Mouse (Mus musculus) cortical plate, adult 2 months (tissue): ENCODE data around the gene Orc2. TPM values are rescaled to one million over a fixed set of nuclear protein-coding genes. Genes with fewer than 3 reads are reported as not detected.

Experiments
- H3K27ac ChIP-seq: fragments of 200-500 bp; 2 replicates; pipeline ENCODE4 v1.5.1; 2012; ENCODE audit warnings: low read length, control low read depth, inconsistent platforms; ENCODE audit not compliant: insufficient read depth
- H3K4me1 ChIP-seq: fragments of 200-500 bp; 2 replicates; pipeline ENCODE4 v1.6.1; 2011; ENCODE audit warnings: low read length; ENCODE audit not compliant: control insufficient read depth, insufficient read depth
- H3K4me3 ChIP-seq: fragments of 200-500 bp; 2 replicates; pipeline ENCODE4 v1.5.1; 2011; ENCODE audit warnings: mild to moderate bottlenecking, low read length, control low read depth; ENCODE audit not compliant: insufficient read depth
- CTCF ChIP-seq: fragments of 200-500 bp; IDR thresholded peaks from 2 replicates; pipeline ENCODE4 v1.5.1; 2011; ENCODE audit warnings: mild to moderate bottlenecking, control low read depth, low read length; ENCODE audit not compliant: insufficient read depth; ENCODE audit errors: extremely low read depth
- POLR2A ChIP-seq: fragments of 200-500 bp; IDR thresholded peaks from 2 replicates; pipeline ENCODE4 v1.6.1; 2011; ENCODE audit warnings: mild to moderate bottlenecking, low read length, control low read depth; ENCODE audit not compliant: insufficient read depth; ENCODE audit errors: extremely low read depth
- polyA plus RNA-seq: library from polyadenylated mRNA; depleted of rRNA; stranded (reverse); fragments of >200 nt; gene quantifications from 2 replicates; pipeline ENCODE4 v1.2.3, GENCODE M21; 2012; rRNA removed

The Orc2 gene
- 23.7 and 26.0 TPM in 2 replicates for polyA plus RNA-seq

GRCm38 (mm10) chr1:58504577-58505254 lies at the start of gene Orc2:
Gene Orc2 (minus strand): TSS chr1:58505109.
- H3K27ac ChIP-seq = no peak within 1 kb of the TSS
- TF ChIP-seq CTCF (no peak), POLR2A (peak; percentile 82)

DNA sequence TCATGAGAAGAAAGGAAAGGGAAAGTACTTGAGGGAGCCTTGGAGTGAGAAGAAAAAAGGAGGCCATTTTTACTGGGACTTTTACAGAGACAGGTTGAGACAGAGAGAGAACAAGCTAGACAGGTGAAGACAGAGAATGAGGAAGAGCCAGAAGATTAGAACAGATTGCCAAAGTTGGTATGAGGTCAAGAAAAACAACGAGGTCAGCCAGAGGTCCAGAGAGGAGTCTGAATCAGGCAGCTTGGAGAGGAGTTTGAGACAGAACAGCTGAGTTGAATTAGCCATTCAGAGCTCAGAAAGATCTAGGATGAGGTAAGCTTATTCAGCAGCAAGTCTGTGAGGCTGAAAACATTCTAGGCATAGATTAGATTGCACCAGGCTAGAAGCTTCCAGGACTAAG lies 36.5 kb upstream of the Orc2 start:
- Histone ChIP-seq H3K4me1 (no peaks in the 10 kb centered on the region), H3K4me3 (no peak overlapping the region)
- no peak for TF ChIP-seq POLR2A
- TF ChIP-seq CTCF = no peak

More at GRCm38 (mm10) chr1:58504577-58505254, at the start of gene Orc2:
- H3K4me1 ChIP-seq = no peaks in the 10 kb centered on the region; the same call in 1 of the 2 replicates
- H3K4me3 ChIP-seq = peak within 1 kb of the TSS; percentile 82

GRCm38 (mm10) chr1:58507249-58507648 lies 2.3 kb upstream of the Orc2 start:
- no peak overlapping the region for H3K4me3 ChIP-seq
- TF ChIP-seq POLR2A = no peak
- no peak for TF ChIP-seq CTCF
- H3K4me1 ChIP-seq = no peaks in the 10 kb centered on the region; the same call in 1 of the 2 replicates
- no peak overlapping the region for H3K27ac ChIP-seq

More for the DNA sequence above, 36.5 kb upstream of the Orc2 start:
- no peak overlapping the region for H3K27ac ChIP-seq

DNA sequence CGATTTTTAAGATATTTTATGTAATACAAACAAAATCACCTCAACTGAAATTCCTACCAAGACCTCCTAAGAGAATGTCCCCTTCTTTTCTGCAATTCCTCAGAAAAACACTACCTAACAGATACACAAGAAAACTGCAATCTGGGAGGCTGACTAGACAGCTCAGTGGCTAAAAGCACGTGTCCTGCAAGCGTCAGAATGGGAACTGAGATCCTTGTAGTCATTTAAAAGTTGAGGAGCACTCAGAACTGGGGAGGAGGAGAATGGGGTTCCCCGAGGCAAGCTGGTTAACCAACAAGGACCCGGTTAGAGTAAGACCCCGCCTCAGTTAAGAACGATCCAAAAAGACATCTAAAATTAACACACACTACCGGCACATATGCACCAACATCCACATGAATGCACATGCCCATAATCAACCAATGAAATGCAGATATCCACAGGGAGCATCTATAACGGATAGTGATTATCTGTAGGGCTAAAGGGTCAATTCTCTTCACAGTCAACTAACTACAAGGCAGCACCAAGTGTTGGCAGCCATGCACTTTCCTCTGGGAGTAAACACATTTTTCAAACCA lies 1.0 kb downstream of the Orc2 start:
- H3K4me3 ChIP-seq = peak overlapping the region; percentile 82
- no peaks in the 10 kb centered on the region; the same call in 1 of the 2 replicates for H3K4me1 ChIP-seq
- H3K27ac ChIP-seq = no peak overlapping the region
- no peak for TF ChIP-seq POLR2A

DNA sequence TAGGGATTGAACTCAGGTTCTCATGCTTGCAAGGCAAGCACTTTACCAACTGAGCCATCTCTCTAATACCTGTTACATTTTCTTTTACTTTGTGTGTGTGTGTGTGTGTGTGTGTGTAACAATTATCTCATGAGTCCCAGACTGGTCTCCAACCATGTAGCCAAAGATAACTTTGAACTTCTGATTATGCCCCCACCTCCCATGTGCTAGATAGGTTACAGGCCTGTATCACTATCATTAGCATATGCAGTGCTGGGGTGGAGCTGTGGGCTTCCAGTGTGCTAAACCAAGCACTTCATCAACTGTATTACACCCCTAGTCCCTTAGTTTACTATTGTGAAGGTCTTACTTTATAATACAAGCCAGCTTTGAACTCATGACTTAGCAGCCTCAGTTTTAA lies 1.8 kb downstream of the Orc2 start:
- Histone ChIP-seq H3K27ac (no peak overlapping the region), H3K4me3 (peak overlapping the region; percentile 82; the same call in 1 of the 2 replicates), H3K4me1 (no peaks in the 10 kb centered on the region; the same call in 1 of the 2 replicates)
- TF ChIP-seq CTCF = no peak
- no peak for TF ChIP-seq POLR2A

GRCm38 (mm10) chr1:58498758-58499157 lies 6.2 kb downstream of the Orc2 start:
- H3K27ac ChIP-seq = no peak overlapping the region
- H3K4me1 ChIP-seq = peaks cover 2% of the 10 kb centered on the region
- H3K4me3 ChIP-seq = no peak overlapping the region
- TF ChIP-seq POLR2A (no peak), CTCF (no peak)

DNA sequence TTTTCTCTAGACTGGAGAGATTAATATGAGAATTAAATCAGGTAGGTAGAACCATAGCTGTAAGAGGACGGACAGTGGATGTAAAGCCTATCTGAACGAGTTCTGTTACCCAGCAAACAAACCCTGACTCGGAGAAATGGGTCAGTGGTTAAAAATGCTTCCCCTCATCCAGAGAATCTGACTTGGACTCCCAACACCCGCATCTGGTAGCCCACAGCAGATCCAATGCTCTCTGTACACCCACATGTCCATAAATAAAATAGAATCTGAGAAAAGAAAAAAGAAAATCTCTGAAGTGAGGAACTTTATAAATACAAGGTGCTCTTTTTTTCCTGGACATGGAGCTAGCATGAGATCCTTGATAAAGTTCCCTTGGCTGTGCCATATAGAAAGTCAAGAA lies 7.2 kb downstream of the Orc2 start:
- no peak for TF ChIP-seq POLR2A
- TF ChIP-seq CTCF = no peak
- Histone ChIP-seq H3K4me3 (no peak overlapping the region), H3K4me1 (peaks cover 2% of the 10 kb centered on the region; the same call in 1 of the 2 replicates), H3K27ac (no peak overlapping the region)

- Histone ChIP-seq H3K4me1 (peaks cover 2% of the 10 kb centered on the region; the same call in 1 of the 2 replicates), H3K4me3 (no peak overlapping the region), H3K27ac (no peak overlapping the region)
- no peak for TF ChIP-seq CTCF
- no peak for TF ChIP-seq POLR2A
Measured at GRCm38 (mm10) chr1:58495603-58496002, 9.3 kb downstream of the Orc2 start.

DNA sequence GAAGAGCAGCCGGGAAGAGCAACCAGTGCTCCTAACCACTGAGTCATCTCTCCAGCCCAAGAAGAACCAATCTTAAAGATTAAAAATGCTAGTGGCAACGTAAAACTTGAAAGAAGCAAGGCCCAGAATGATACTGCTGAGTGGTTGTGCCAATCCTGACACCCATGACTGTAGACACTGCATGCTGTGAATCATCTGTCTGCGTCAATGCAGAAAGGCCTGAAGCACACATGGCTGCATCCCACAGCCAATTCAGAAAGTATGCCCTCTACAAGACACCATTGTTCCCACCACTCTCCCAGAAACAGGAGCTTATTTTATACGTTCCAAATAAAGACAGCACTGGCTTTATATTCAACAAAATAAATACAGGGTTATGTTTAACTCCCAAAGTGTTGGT lies 22.3 kb downstream of the Orc2 start:
- H3K4me3 ChIP-seq = no peak overlapping the region
- H3K4me1 ChIP-seq = no peaks in the 10 kb centered on the region
- no peak for TF ChIP-seq POLR2A
- no peak for TF ChIP-seq CTCF
- no peak overlapping the region for H3K27ac ChIP-seq

DNA sequence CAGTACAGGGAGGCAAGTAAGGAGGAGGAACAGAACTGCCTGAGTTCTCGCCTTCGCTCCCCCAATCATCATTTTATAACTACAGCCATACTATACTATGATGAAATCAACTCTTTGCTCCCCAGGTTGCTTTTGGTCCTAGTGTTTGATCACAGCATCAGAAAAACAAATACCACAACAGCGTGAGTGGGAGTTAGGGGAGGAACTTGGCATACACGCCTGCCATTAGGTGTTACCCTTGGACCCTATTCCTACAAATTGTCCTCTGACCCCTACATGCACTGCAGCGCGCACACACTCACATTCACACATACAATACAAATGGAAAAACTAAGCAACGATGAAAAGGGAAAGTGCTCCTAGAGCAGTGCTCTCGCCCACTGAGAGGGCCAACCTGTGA lies 29.2 kb downstream of the Orc2 start:
- TF ChIP-seq CTCF (no peak), POLR2A (no peak)
- H3K4me1 ChIP-seq = no peaks in the 10 kb centered on the region
- H3K27ac ChIP-seq = no peak overlapping the region
- H3K4me3 ChIP-seq = no peak overlapping the region
